Mouse (Mus musculus) adrenal gland, postnatal 25 days (tissue): ENCODE results near the gene Slc35b3. TPM values are rescaled to one million over a fixed set of nuclear protein-coding genes. Genes with fewer than 3 reads are reported as not detected.

Experiments
- DNase-seq: peaks from one replicate; pipeline ENCODE4 v3.0.0; 2021; ENCODE audit warnings: mixed read lengths
- long read RNA-seq: library from polyadenylated mRNA; stranded (forward); transcript quantifications from one replicate; pipeline ENCODE4 v2.0.0, GENCODE M21; 2021
- total RNA-seq: library from RNA; stranded (reverse); gene quantifications from 2 replicates; pipeline ENCODE4 v1.2.3, GENCODE M21; 2021

Slc35b3 gene
- total RNA-seq: 22.0 and 30.1 TPM in 2 replicates
- long read RNA-seq, transcript Slc35b3-209 (10 exons, 2,216 nt): major isoform, 10 of 29 reads
- long read RNA-seq, partial matches to known transcripts: 1 of 29 reads
- long read RNA-seq, other reads (novel, unspliced or antisense): 12 of 29 reads

GRCm38 (mm10) chr13:38960063-38961050, at the start of gene Slc35b3:
TSS of gene Slc35b3 (minus strand) at chr13:38960875.
- peak; percentile 89 for DNase-seq

- DNase-seq: no peak
These were observed 49.6 kb upstream of the Slc35b3 start for GRCm38 (mm10) chr13:39010280-39010679.

GRCm38 (mm10) chr13:39003101-39003762, 42.6 kb upstream of the Slc35b3 start:
- DNase-seq: no peak

- no peak for DNase-seq
These were observed 41.7 kb upstream of the Slc35b3 start for GRCm38 (mm10) chr13:39002424-39002823.

GRCm38 (mm10) chr13:39001434-39001833, 40.8 kb upstream of the Slc35b3 start:
- no peak for DNase-seq

GRCm38 (mm10) chr13:38998958-38999357, 38.3 kb upstream of the Slc35b3 start:
- DNase-seq: no peak

GRCm38 (mm10) chr13:38992529-38992928, 31.9 kb upstream of the Slc35b3 start:
- DNase-seq: peak; percentile 15

- no peak for DNase-seq
These were observed 23.1 kb upstream of the Slc35b3 start for GRCm38 (mm10) chr13:38983751-38984150.

GRCm38 (mm10) chr13:38980900-38981299, 20.2 kb upstream of the Slc35b3 start:
- no peak for DNase-seq

- no peak for DNase-seq
These were observed 16.3 kb upstream of the Slc35b3 start for GRCm38 (mm10) chr13:38976978-38977377.

- DNase-seq: no peak
These were observed 15.2 kb upstream of the Slc35b3 start for GRCm38 (mm10) chr13:38975853-38976252.

- no peak for DNase-seq
These were observed 11.9 kb upstream of the Slc35b3 start for GRCm38 (mm10) chr13:38972602-38973001.

GRCm38 (mm10) chr13:38971047-38971446, 10.4 kb upstream of the Slc35b3 start:
- no peak for DNase-seq

- DNase-seq: no peak
These were observed 6.8 kb upstream of the Slc35b3 start for GRCm38 (mm10) chr13:38967518-38967917.

GRCm38 (mm10) chr13:38966922-38967448, 6.3 kb upstream of the Slc35b3 start:
- DNase-seq: no peak

- DNase-seq: no peak
These were observed 2.1 kb upstream of the Slc35b3 start for GRCm38 (mm10) chr13:38962771-38963170.

GRCm38 (mm10) chr13:38958037-38958436, 2.6 kb downstream of the Slc35b3 start:
- no peak for DNase-seq

GRCm38 (mm10) chr13:38946296-38947012, 14.2 kb downstream of the Slc35b3 start:
- no peak for DNase-seq

- peak; percentile 26 for DNase-seq
These were observed 14.9 kb downstream of the Slc35b3 start for GRCm38 (mm10) chr13:38945767-38946166.

GRCm38 (mm10) chr13:38944951-38945350, 15.7 kb downstream of the Slc35b3 start:
- DNase-seq: peak; percentile 22

- no peak for DNase-seq
These were observed 18.9 kb downstream of the Slc35b3 start for GRCm38 (mm10) chr13:38941786-38942185.

- DNase-seq: no peak
These were observed 19.4 kb downstream of the Slc35b3 start for GRCm38 (mm10) chr13:38941280-38941679.
